Mouse (Mus musculus) C2C12 (cell line): ENCODE data around the gene Zfp365.

Experiments
- CEBPB ChIP-seq: IDR thresholded peaks from one replicate; pipeline ENCODE4 v1.6.1; 2011; ENCODE audit warnings: low read depth, mild to moderate bottlenecking, control low read depth, moderate library complexity
- CTCF ChIP-seq: IDR thresholded peaks from one replicate; pipeline ENCODE4 v1.5.1; 2011; ENCODE audit not compliant: control insufficient read depth, insufficient read depth, insufficient read length
- MAX ChIP-seq: IDR thresholded peaks from one replicate; pipeline ENCODE4 v1.6.1; 2011; ENCODE audit warnings: mild to moderate bottlenecking, control low read depth
- MYOG ChIP-seq: IDR thresholded peaks from one replicate; pipeline ENCODE4 v1.6.1; 2011; ENCODE audit not compliant: control insufficient read depth, insufficient read length; ENCODE audit errors: extremely low read depth

- no peak for TF ChIP-seq CTCF
- TF ChIP-seq MAX: no peak
- no peak for TF ChIP-seq CEBPB
- TF ChIP-seq MYOG: no peak
Measured at GRCm38 (mm10) chr10:67836426-67836825, 76.0 kb downstream of the Zfp365 start.
